Mouse (Mus musculus) CH12.LX (cell line): ENCODE measurements around the gene Xntrpc. TPM values are rescaled to one million over a fixed set of nuclear protein-coding genes. Genes with fewer than 3 reads are reported as not detected.

Source experiments
- DNase-seq: peaks from one replicate; pipeline ENCODE4 v3.0.0-alpha.2; 2013; ENCODE audit errors: extremely low read depth
- H3K27ac ChIP-seq: 2 replicates; pipeline ENCODE4 v1.5.1; 2012; ENCODE audit warnings: low read depth, mild to moderate bottlenecking, control low read depth, moderate library complexity; ENCODE audit not compliant: insufficient read depth
- H3K27me3 ChIP-seq: replicated peaks from 2 replicates; pipeline ENCODE3; 2012; ENCODE audit warnings: inconsistent platforms
- H3K36me3 ChIP-seq, 2 experiments: replicated peaks in 1 of 2; 2 replicates each; pipeline versions ENCODE3 to v1.6.1; 2012; ENCODE audit warnings: inconsistent platforms in 1 of 2, low read length in 1 of 2, mild to moderate bottlenecking in 1 of 2, mixed read lengths in 1 of 2, moderate library complexity in 1 of 2; ENCODE audit not compliant: control insufficient read depth in 1 of 2, insufficient read depth in 1 of 2
- H3K4me1 ChIP-seq, 2 experiments: 2 replicates each; pipeline ENCODE4 v1.6.1; 2012; ENCODE audit warnings: inconsistent platforms in 1 of 2, moderate library complexity in 1 of 2; ENCODE audit not compliant: insufficient read depth in 2 of 2, control insufficient read depth in 1 of 2
- H3K4me2 ChIP-seq: 2 replicates; pipeline ENCODE4 v1.6.1; 2012; ENCODE audit warnings: low read depth, mild to moderate bottlenecking, control low read depth; ENCODE audit not compliant: poor library complexity, insufficient read depth, severe bottlenecking
- H3K4me3 ChIP-seq, 3 experiments: fragments of 150-350 bp in 1 of 3; sonication (generic) in 1 of 3; replicated peaks in 1 of 3; 2 replicates each; pipeline versions ENCODE3 to v1.5.1; 2011 to 2012; ENCODE audit warnings: low read depth in 2 of 3, low read length in 2 of 3, mild to moderate bottlenecking in 2 of 3, moderate library complexity in 2 of 3, control low read depth in 1 of 3, improper control_type of control experiment in 1 of 3, inconsistent platforms in 1 of 3, mixed read lengths in 1 of 3; ENCODE audit not compliant: poor library complexity in 1 of 3
- H3K79me2 ChIP-seq: replicated peaks from 2 replicates; pipeline ENCODE4 v1.6.1; 2012; ENCODE audit warnings: mild to moderate bottlenecking, moderate library complexity; ENCODE audit not compliant: control insufficient read depth, poor library complexity, insufficient read depth, severe bottlenecking; ENCODE audit errors: extremely low read depth
- H3K9ac ChIP-seq: 2 replicates; pipeline ENCODE4 v1.6.1; 2012; ENCODE audit warnings: low read depth, mild to moderate bottlenecking, control low read depth, moderate library complexity; ENCODE audit not compliant: insufficient read depth
- H3K9me3 ChIP-seq: replicated peaks from 2 replicates; pipeline ENCODE3; 2012; ENCODE audit warnings: low read length, inconsistent platforms, mixed read lengths
- CHD2 ChIP-seq: IDR thresholded peaks from 2 replicates; pipeline ENCODE4 v1.6.1; 2011; ENCODE audit warnings: low read length, improper control_type of control experiment
- CTCF ChIP-seq, 2 experiments: IDR thresholded peaks in 1 of 2; conservative IDR thresholded peaks in 1 of 2; 2 replicates each; pipeline ENCODE4 v1.5.1; 2011 to 2012; ENCODE audit warnings: low read depth in 2 of 2, low read length in 2 of 2, improper control_type of control experiment in 1 of 2, inconsistent platforms in 1 of 2, mild to moderate bottlenecking in 1 of 2, moderate library complexity in 1 of 2
- EP300 ChIP-seq: IDR thresholded peaks from 2 replicates; pipeline ENCODE4 v1.6.1; 2011; ENCODE audit warnings: low read length, improper control_type of control experiment
- ETS1 ChIP-seq: conservative IDR thresholded peaks from 2 replicates; pipeline ENCODE4 v1.6.1; 2012; ENCODE audit warnings: low read depth, mild to moderate bottlenecking, inconsistent platforms, low read length, improper control_type of control experiment, moderate library complexity
- HCFC1 ChIP-seq: IDR thresholded peaks from 2 replicates; pipeline ENCODE4 v1.6.1; 2012; ENCODE audit warnings: low read depth, mild to moderate bottlenecking, inconsistent platforms, low read length, improper control_type of control experiment
- JUN ChIP-seq: IDR thresholded peaks from 2 replicates; pipeline ENCODE4 v1.6.1; 2011; ENCODE audit warnings: low read depth, mild to moderate bottlenecking, low read length, improper control_type of control experiment, moderate library complexity; ENCODE audit not compliant: insufficient read depth
- MAFK ChIP-seq: IDR thresholded peaks from 2 replicates; pipeline ENCODE4 v1.6.1; 2011; ENCODE audit warnings: low read length, improper control_type of control experiment; ENCODE audit not compliant: insufficient replicate concordance
- MAX ChIP-seq: IDR thresholded peaks from 2 replicates; pipeline ENCODE4 v1.6.1; 2011; ENCODE audit warnings: low read length, improper control_type of control experiment
- MEF2A ChIP-seq: IDR thresholded peaks from 2 replicates; pipeline ENCODE4 v1.6.1; 2014; ENCODE audit warnings: low read depth, mild to moderate bottlenecking, inconsistent platforms, low read length, improper control_type of control experiment, borderline replicate concordance
- MXI1 ChIP-seq: IDR thresholded peaks from 2 replicates; pipeline ENCODE4 v1.6.1; 2011; ENCODE audit warnings: mild to moderate bottlenecking, low read depth, low read length, improper control_type of control experiment
- MYC ChIP-seq: IDR thresholded peaks from 2 replicates; pipeline ENCODE4 v1.6.1; 2011; ENCODE audit warnings: low read depth, mild to moderate bottlenecking, improper control_type of control experiment, low read length
- NELFE ChIP-seq: IDR thresholded peaks from 2 replicates; pipeline ENCODE4 v1.6.1; 2011; ENCODE audit warnings: low read depth, low read length, improper control_type of control experiment
- NRF1 ChIP-seq: IDR thresholded peaks from 2 replicates; pipeline ENCODE4 v1.6.1; 2014; ENCODE audit warnings: low read depth, mild to moderate bottlenecking, inconsistent platforms, low read length, improper control_type of control experiment, moderate library complexity
- PAX5 ChIP-seq: IDR thresholded peaks from 2 replicates; pipeline ENCODE4 v1.6.1; 2012; ENCODE audit warnings: low read length, inconsistent platforms, mixed read lengths
- POLR2A ChIP-seq: IDR thresholded peaks from 2 replicates; pipeline ENCODE4 v1.6.1; 2011; ENCODE audit warnings: low read depth, mild to moderate bottlenecking, improper control_type of control experiment, low read length
- POLR2AphosphoS2 ChIP-seq: IDR thresholded peaks from 2 replicates; pipeline ENCODE4 v1.6.1; 2011; ENCODE audit warnings: low read depth, low read length, improper control_type of control experiment
- RAD21 ChIP-seq: IDR thresholded peaks from 2 replicates; pipeline ENCODE4 v1.6.1; 2011; ENCODE audit warnings: low read depth, mild to moderate bottlenecking, low read length, improper control_type of control experiment, moderate library complexity
- SIN3A ChIP-seq: IDR thresholded peaks from 2 replicates; pipeline ENCODE4 v1.6.1; 2012; ENCODE audit warnings: low read length, improper control_type of control experiment, inconsistent platforms
- TBP ChIP-seq: conservative IDR thresholded peaks from 2 replicates; pipeline ENCODE4 v1.6.1; 2011; ENCODE audit warnings: low read depth, low read length, improper control_type of control experiment
- TCF12 ChIP-seq: IDR thresholded peaks from 2 replicates; pipeline ENCODE4 v1.6.1; 2014; ENCODE audit warnings: low read depth, mild to moderate bottlenecking, inconsistent platforms, low read length, improper control_type of control experiment
- UBTF ChIP-seq: IDR thresholded peaks from 2 replicates; pipeline ENCODE4 v1.6.1; 2012; ENCODE audit warnings: low read depth, mild to moderate bottlenecking, inconsistent platforms, low read length, improper control_type of control experiment, moderate library complexity
- USF2 ChIP-seq: conservative IDR thresholded peaks from 2 replicates; pipeline ENCODE4 v1.6.1; 2011; ENCODE audit warnings: low read depth, low read length, improper control_type of control experiment
- ZNF384 ChIP-seq: IDR thresholded peaks from 2 replicates; pipeline ENCODE4 v1.6.1; 2012; ENCODE audit warnings: low read depth, low read length, improper control_type of control experiment, inconsistent platforms
- dilution Hi-C: fragments of 300-500 bp; cut with MboI; formaldehyde crosslinking; loops from 2 replicates; pipeline ENCODE4 v1.14.3; 2020; ENCODE audit warnings: low sequenced_read_pairs; ENCODE audit not compliant: extremely low pct_unique_long_range_greater_than_20kb, extremely low pct_ligation_motif_present
- in situ Hi-C: fragments of 300-500 bp; cut with MboI; formaldehyde crosslinking; loops from 3 replicates; pipeline ENCODE4 v1.14.3; 2019; ENCODE audit warnings: low sequenced_read_pairs, low pct_ligation_motif_present, low pct_unique_long_range_greater_than_20kb, mixed read lengths
- polyA plus RNA-seq: library from polyadenylated mRNA; unstranded; fragments of >175 nt; gene quantifications from 2 replicates; pipeline ENCODE4 v1.2.1, GENCODE M21; 2012; ENCODE audit warnings: low read depth; ENCODE audit not compliant: insufficient read length
- total RNA-seq, 2 experiments: library from RNA; depleted of rRNA; stranded (reverse); fragments of 300-350 nt in 1 of 2; fragments of >200 nt in 1 of 2; gene quantifications; 2 replicates each; pipeline ENCODE4 v1.2.3; 2012 to 2014

Gene Xntrpc
- total and polyA plus RNA-seq, 3 experiments: 0.64 to 1.9 (median 1.7) TPM

- H3K36me3 ChIP-seq: peaks cover 0 to 9% of the 10 kb centered on the region in 2 experiments
- no peaks in the 10 kb centered on the region for H3K79me2 ChIP-seq
- in situ Hi-C loops: no loop called here
- TF ChIP-seq UBTF (no peak), PAX5 (no peak), SIN3A (no peak), NELFE (no peak), CTCF (conservative IDR thresholded peaks at IDR 0.05 in 1 of 2, IDR thresholded peaks at IDR 0.05 in 1 of 2; ENCODE audit: low read depth in 2 of 2, low read length in 2 of 2) (no peak), MAFK (no peak), ETS1 (no peak)
- H3K9me3 ChIP-seq: no peaks in the 10 kb centered on the region
- dilution Hi-C loops: no loop called here
- no peak for DNase-seq
- H3K4me2 ChIP-seq: no peak overlapping the region
- H3K4me1 ChIP-seq: peaks cover 0 to 25% of the 10 kb centered on the region in 2 experiments; a peak in 3 of 4 replicates
- no peaks in the 10 kb centered on the region for H3K27me3 ChIP-seq
- no peak overlapping the region for H3K9ac ChIP-seq
- H3K4me3 ChIP-seq: no peak overlapping the region
- H3K27ac ChIP-seq: no peak overlapping the region
These were observed 38.0 kb downstream of the Xntrpc start for GRCm38 (mm10) chr7:102103555-102103954.

DNA sequence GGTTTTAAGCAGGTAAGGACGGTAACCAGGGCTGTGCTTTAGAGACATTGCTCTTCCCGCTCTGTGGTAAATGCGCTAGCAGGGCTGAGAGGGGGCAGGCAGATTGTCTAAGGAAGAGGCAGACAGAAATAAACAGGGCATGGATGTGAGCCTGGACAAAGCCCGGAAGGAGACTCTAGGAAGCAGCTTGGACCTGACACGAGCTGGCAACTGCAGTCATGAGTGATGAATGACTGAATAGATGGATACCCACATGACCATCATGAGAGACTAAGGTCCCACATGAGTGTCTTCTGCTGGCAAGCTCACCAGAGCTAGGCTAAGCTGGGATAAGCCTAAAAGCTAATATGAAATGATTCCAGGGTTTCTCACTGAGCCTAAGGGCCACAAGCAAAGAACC is 38.6 kb downstream of the Xntrpc start:
- no peaks in the 10 kb centered on the region for H3K27me3 ChIP-seq
- TF ChIP-seq MAX (no peak), EP300 (no peak), MEF2A (no peak), HCFC1 (no peak), JUN (no peak), CTCF (conservative IDR thresholded peaks at IDR 0.05 in 1 of 2, IDR thresholded peaks at IDR 0.05 in 1 of 2; ENCODE audit: low read depth in 2 of 2, low read length in 2 of 2) (no peak), TCF12 (no peak), TBP (no peak), ETS1 (no peak), POLR2AphosphoS2 (no peak), ZNF384 (no peak), NRF1 (no peak), CHD2 (no peak), RAD21 (no peak), USF2 (no peak), MXI1 (no peak), POLR2A (no peak), MYC (no peak)
- H3K36me3 ChIP-seq: peaks cover 0 to 3% of the 10 kb centered on the region in 2 experiments
- dilution Hi-C loops (no loop called here), in situ Hi-C loops (no loop called here)
- H3K4me2 ChIP-seq: no peak overlapping the region
- H3K9ac ChIP-seq: no peak overlapping the region
- H3K4me3 ChIP-seq: no peak overlapping the region
- no peak for DNase-seq
- H3K4me1 ChIP-seq: peaks cover 0 to 25% of the 10 kb centered on the region in 2 experiments; a peak in 3 of 4 replicates
- no peaks in the 10 kb centered on the region for H3K79me2 ChIP-seq
- H3K27ac ChIP-seq: no peak overlapping the region
- H3K9me3 ChIP-seq: no peaks in the 10 kb centered on the region
